Mouse (Mus musculus): ENCODE measurements around the gene Polr1a.

The Polr1a gene

GRCm38 (mm10) chr6:71997215-71997614 is 88.4 kb downstream of the Polr1a start:
- no peak for DNase-seq (ENCODE audit: low spot score in 2 of 2)

- DNase-seq (ENCODE audit: low spot score in 2 of 2): no peak
Measured at GRCm38 (mm10) chr6:71999917-72000512, 91.2 kb downstream of the Polr1a start.

GRCm38 (mm10) chr6:72001220-72001777 is 92.4 kb downstream of the Polr1a start:
- DNase-seq (ENCODE audit: low spot score in 2 of 2): no peak

- no peak for DNase-seq (ENCODE audit: low spot score in 2 of 2)
Measured at GRCm38 (mm10) chr6:72007411-72008212, 98.8 kb downstream of the Polr1a start.

- no peak for DNase-seq (ENCODE audit: low spot score in 2 of 2)
Measured at GRCm38 (mm10) chr6:72008213-72008655, 99.4 kb downstream of the Polr1a start.

GRCm38 (mm10) chr6:72009454-72009853 is 100.6 kb downstream of the Polr1a start:
- DNase-seq (ENCODE audit: low spot score in 2 of 2): no peak

- DNase-seq (ENCODE audit: low spot score in 2 of 2): no peak
Measured at GRCm38 (mm10) chr6:72014033-72014432, 105.2 kb downstream of the Polr1a start.

GRCm38 (mm10) chr6:72018052-72018451 is 109.2 kb downstream of the Polr1a start:
- no peak for DNase-seq (ENCODE audit: low spot score in 2 of 2)

- DNase-seq (ENCODE audit: low spot score in 2 of 2): no peak
Measured at GRCm38 (mm10) chr6:72025497-72025896, 116.6 kb downstream of the Polr1a start.

- no peak for DNase-seq (ENCODE audit: low spot score in 2 of 2)
Measured at GRCm38 (mm10) chr6:72028079-72028478, 119.2 kb downstream of the Polr1a start.

GRCm38 (mm10) chr6:72029674-72030073 is 120.8 kb downstream of the Polr1a start:
- DNase-seq (ENCODE audit: low spot score in 2 of 2): no peak

Measured in frontal cortex, postnatal 14 days (tissue).